Mouse (Mus musculus) ES-E14 (cell line): ENCODE measurements around the gene Dennd1a. TPM values are rescaled to one million over a fixed set of nuclear protein-coding genes. Genes with fewer than 3 reads are reported as not detected.

ENCODE experiments used
- DNase-seq: peaks from one replicate; pipeline ENCODE4 v3.0.0-alpha.2; 2013; ENCODE audit warnings: low read depth, low spot score
- H3K27ac ChIP-seq: 2 replicates; pipeline ENCODE4 v1.5.1; 2012; ENCODE audit warnings: low read depth, mild to moderate bottlenecking, low read length, moderate library complexity, mixed read lengths; ENCODE audit not compliant: poor library complexity, insufficient read depth, severe bottlenecking
- H3K36me3 ChIP-seq: 2 replicates; pipeline ENCODE4 v1.6.1; 2012; ENCODE audit warnings: mild to moderate bottlenecking, low read length, moderate library complexity, mixed read lengths; ENCODE audit not compliant: control insufficient read depth, poor library complexity, insufficient read depth, severe bottlenecking
- H3K4me1 ChIP-seq, 2 experiments: fragments of 150-350 bp in 1 of 2; sonication (generic) in 1 of 2; 2 replicates each; pipeline ENCODE4 v1.6.1; 2012; ENCODE audit warnings: low read length in 2 of 2, mild to moderate bottlenecking in 1 of 2, mixed read lengths in 1 of 2; ENCODE audit not compliant: control insufficient read depth in 2 of 2, insufficient read depth in 2 of 2, poor library complexity in 1 of 2
- H3K4me3 ChIP-seq, 2 experiments: fragments of 150-350 bp in 1 of 2; sonication (generic) in 1 of 2; 2 replicates each; pipeline ENCODE4 v1.5.1; 2012; ENCODE audit warnings: low read length in 2 of 2, low read depth in 1 of 2, mild to moderate bottlenecking in 1 of 2, mixed read lengths in 1 of 2; ENCODE audit not compliant: insufficient read depth in 1 of 2, poor library complexity in 1 of 2, severe bottlenecking in 1 of 2
- H3K9ac ChIP-seq: 2 replicates; pipeline ENCODE4 v1.6.1; 2012; ENCODE audit warnings: low read depth, mild to moderate bottlenecking, low read length, mixed read lengths; ENCODE audit not compliant: poor library complexity, insufficient read depth, severe bottlenecking
- H3K9me3 ChIP-seq: fragments of 150-350 bp; sonication (generic); 2 replicates; pipeline ENCODE4 v1.6.1; 2012; ENCODE audit warnings: low read depth, mild to moderate bottlenecking, low read length; ENCODE audit not compliant: control insufficient read depth, insufficient read depth
- CHD2 ChIP-seq: IDR thresholded peaks from 2 replicates; pipeline ENCODE4 v1.6.1; 2014; ENCODE audit warnings: mild to moderate bottlenecking, low read depth, low read length, inconsistent platforms
- HCFC1 ChIP-seq: IDR thresholded peaks from 2 replicates; pipeline ENCODE4 v1.6.1; 2012; ENCODE audit warnings: low read length, inconsistent platforms, borderline replicate concordance; ENCODE audit not compliant: insufficient read depth
- MAFK ChIP-seq: IDR thresholded peaks from 2 replicates; pipeline ENCODE4 v1.6.1; 2014; ENCODE audit warnings: mild to moderate bottlenecking, low read depth, low read length, inconsistent platforms; ENCODE audit not compliant: insufficient read depth
- ZC3H11A ChIP-seq: IDR thresholded peaks from 2 replicates; pipeline ENCODE4 v1.6.1; 2012; ENCODE audit warnings: low read depth, mild to moderate bottlenecking, inconsistent platforms, low read length, borderline replicate concordance
- ZNF384 ChIP-seq: IDR thresholded peaks from 2 replicates; pipeline ENCODE4 v1.6.1; 2012; ENCODE audit warnings: low read depth, low read length, inconsistent platforms
- in situ Hi-C, 2 experiments: fragments of 600-800 bp; cut with MboI; formaldehyde crosslinking; loops; one replicate each; pipeline ENCODE4 v1.15.1; 2025; ENCODE audit warnings: low sequenced_read_pairs in 2 of 2, inconsistent platforms in 1 of 2; ENCODE audit not compliant: unreplicated experiment in 2 of 2
- total RNA-seq: library from RNA; depleted of rRNA; stranded (reverse); fragments of 300-350 nt; gene quantifications from 2 replicates; pipeline ENCODE4 v1.2.3, GENCODE M21; 2012

The Dennd1a gene
- total RNA-seq, 1 experiment = 6.5 TPM

DNA sequence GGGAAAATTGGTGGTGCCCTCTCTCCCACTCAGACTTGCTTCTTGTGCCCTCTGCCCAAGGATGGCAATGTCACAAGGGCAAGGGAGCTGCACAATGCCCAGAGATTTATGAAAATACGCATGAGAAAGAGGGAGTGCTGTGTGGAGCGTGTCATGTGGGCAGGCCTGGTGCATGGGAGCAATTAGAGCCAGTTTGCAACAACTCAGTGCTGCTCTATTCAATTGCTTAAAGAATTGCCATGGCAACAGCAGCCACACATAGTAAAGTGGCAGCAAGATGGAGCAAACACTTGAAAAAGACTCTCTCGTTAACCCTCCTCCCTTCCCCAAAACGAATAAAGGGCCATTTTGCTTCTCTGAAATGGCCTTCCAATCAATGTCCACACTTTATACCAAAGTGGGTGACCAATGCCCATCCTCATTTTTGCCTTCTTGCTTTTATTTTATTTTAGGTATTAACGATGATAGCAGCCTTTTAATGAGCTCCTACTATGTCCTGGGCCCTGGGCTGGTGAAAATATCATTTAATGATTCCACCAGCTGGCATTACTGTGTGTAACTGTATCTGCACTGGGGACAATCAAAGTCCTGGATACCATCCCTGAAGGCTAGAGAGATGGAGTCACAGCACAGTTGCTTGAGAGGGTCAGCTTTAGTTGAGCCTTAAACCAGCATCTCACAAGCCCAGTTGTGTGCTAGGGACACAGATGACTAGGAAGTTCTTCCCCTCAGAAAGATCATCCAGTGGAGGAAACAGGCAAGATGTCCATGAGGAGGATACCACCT lies 378.3 kb downstream of the Dennd1a start:
- no peak overlapping the region for H3K9ac ChIP-seq
- no peak for DNase-seq
- H3K4me1 ChIP-seq = no peaks in the 10 kb centered on the region; a peak in 1 of 4 replicates
- in situ Hi-C loops = no loop called here
- H3K36me3 ChIP-seq = no peaks in the 10 kb centered on the region
- no peak overlapping the region for H3K4me3 ChIP-seq
- H3K27ac ChIP-seq = no peak overlapping the region
- no peaks in the 10 kb centered on the region for H3K9me3 ChIP-seq
- TF ChIP-seq HCFC1 (no peak), MAFK (no peak), CHD2 (no peak), ZNF384 (no peak), ZC3H11A (no peak)

DNA sequence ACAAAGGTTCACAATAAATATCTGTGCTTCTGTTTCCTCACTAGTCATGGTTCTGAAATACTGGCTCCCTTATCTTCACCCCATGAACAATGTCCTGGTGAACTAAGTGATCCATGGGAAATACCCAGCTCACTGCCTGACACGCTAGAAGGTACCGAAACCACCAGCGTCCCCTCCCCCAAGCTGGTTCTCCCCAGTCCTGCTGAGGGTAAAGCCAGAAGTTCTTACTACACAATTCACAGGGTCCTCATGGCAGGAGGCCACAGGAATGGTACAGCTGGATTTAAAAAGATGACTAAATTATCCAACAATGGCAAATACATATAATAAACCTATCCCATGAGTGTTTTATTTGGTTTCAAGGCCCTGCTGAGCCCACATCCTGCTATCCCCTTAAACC lies 378.9 kb downstream of the Dennd1a start:
- no peaks in the 10 kb centered on the region for H3K36me3 ChIP-seq
- TF ChIP-seq MAFK (no peak), CHD2 (no peak), ZC3H11A (no peak), HCFC1 (no peak), ZNF384 (no peak)
- H3K9me3 ChIP-seq = no peaks in the 10 kb centered on the region
- no peaks in the 10 kb centered on the region; a peak in 1 of 4 replicates for H3K4me1 ChIP-seq
- no peak for DNase-seq
- no peak overlapping the region for H3K27ac ChIP-seq
- H3K9ac ChIP-seq = no peak overlapping the region
- in situ Hi-C loops = no loop called here
- H3K4me3 ChIP-seq = no peak overlapping the region

GRCm38 (mm10) chr2:37906261-37906660 lies 380.9 kb downstream of the Dennd1a start:
- no peak overlapping the region for H3K27ac ChIP-seq
- TF ChIP-seq ZC3H11A (no peak), HCFC1 (no peak), CHD2 (no peak), MAFK (no peak), ZNF384 (no peak)
- in situ Hi-C loops = no loop called here
- H3K4me3 ChIP-seq = no peak overlapping the region
- H3K9ac ChIP-seq = no peak overlapping the region
- no peak for DNase-seq
- H3K36me3 ChIP-seq = no peaks in the 10 kb centered on the region
- H3K9me3 ChIP-seq = no peaks in the 10 kb centered on the region
- H3K4me1 ChIP-seq = no peaks in the 10 kb centered on the region; a peak in 1 of 4 replicates

GRCm38 (mm10) chr2:37903286-37903685 lies 383.9 kb downstream of the Dennd1a start:
- Histone ChIP-seq H3K4me1 (no peaks in the 10 kb centered on the region), H3K9me3 (no peaks in the 10 kb centered on the region), H3K9ac (no peak overlapping the region), H3K36me3 (no peaks in the 10 kb centered on the region), H3K4me3 (no peak overlapping the region), H3K27ac (no peak overlapping the region)
- in situ Hi-C loops = no loop called here
- no peak for DNase-seq
- TF ChIP-seq ZC3H11A = no peak
- no peak for TF ChIP-seq HCFC1
- TF ChIP-seq CHD2 = no peak
- no peak for TF ChIP-seq MAFK
- no peak for TF ChIP-seq ZNF384
